Mouse (Mus musculus): ENCODE data around the gene Majin.

DNA sequence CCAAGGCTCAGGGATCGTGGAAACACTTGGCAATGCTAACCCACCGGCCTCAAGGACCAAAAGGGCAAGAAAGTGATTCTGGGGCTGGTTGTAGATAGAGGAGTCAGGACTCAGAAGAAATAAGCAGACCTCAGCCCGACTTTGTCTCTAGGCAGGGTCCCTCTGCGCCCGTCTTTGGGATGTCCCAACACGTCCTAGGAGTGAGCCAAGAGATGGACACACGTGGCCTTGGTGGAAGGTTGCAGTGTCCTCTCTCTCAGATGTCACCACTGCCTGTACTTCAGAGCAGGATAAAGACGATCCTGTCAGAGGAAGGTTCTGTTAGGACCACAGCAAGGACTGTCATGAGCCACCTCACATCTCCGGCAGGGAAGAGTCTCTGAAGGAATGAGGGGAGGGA, 86.5 kb downstream of the Majin start:
- no peak for TF ChIP-seq CTCF (IDR thresholded peaks at IDR 0.05; ENCODE audit: extremely low read depth, insufficient read length, insufficient replicate concordance, low read depth, low read length)
- TF ChIP-seq POLR2A (IDR thresholded peaks at IDR 0.05; ENCODE audit: low read depth, low read length), result no peak
